Mouse (Mus musculus): ENCODE measurements around the gene Sstr5. TPM values are rescaled to one million over a fixed set of nuclear protein-coding genes. Genes with fewer than 3 reads are reported as not detected.

Sstr5 gene
- polyA plus RNA-seq, 1 experiment from 2014 or later = 0.49 TPM

DNA sequence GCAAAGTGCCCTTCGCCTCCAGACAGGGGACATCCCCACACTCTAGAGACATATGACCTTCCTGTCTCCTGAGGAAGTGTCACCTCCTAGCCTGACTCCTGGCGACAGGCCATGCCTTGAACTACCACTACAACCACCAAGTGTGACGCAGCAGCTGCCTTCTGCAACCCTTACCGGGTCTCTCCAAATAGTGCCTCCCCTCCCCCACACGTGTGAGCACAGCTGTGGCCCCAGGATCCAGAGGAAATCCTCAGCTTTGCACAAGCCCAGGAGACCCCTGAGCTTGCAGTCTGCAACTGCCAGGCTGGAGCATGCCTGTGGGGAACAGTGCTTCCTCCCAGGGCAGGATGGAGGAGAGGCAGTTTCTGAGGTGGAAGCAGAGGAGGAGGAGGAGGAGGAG is 19.2 kb upstream of the Sstr5 start:
- Histone ChIP-seq H3K36me3 (ENCODE audit: control insufficient read depth, insufficient read depth, low read length) (no peaks in the 10 kb centered on the region), H3K27me3 (ENCODE audit: control insufficient read depth, insufficient read depth, low read length) (no peaks in the 10 kb centered on the region), H3K4me3 (replicated peaks; ENCODE audit: low read length) (no peak overlapping the region), H3K27ac (ENCODE audit: low read length) (no peak overlapping the region), H3K4me1 (ENCODE audit: control insufficient read depth, insufficient read depth, low read length) (no peaks in the 10 kb centered on the region), H3K4me2 (ENCODE audit: low read depth, low read length) (no peak overlapping the region), H3K9ac (ENCODE audit: low read length) (no peak overlapping the region), H3K9me3 (replicated peaks; ENCODE audit: control insufficient read depth, low read length) (no peaks in the 10 kb centered on the region)
- 25% methylated on average over 5 of the region's 5 CpGs for WGBS
- ATAC-seq (ENCODE audit: insufficient read depth, low FRiP score) = no peak

DNA sequence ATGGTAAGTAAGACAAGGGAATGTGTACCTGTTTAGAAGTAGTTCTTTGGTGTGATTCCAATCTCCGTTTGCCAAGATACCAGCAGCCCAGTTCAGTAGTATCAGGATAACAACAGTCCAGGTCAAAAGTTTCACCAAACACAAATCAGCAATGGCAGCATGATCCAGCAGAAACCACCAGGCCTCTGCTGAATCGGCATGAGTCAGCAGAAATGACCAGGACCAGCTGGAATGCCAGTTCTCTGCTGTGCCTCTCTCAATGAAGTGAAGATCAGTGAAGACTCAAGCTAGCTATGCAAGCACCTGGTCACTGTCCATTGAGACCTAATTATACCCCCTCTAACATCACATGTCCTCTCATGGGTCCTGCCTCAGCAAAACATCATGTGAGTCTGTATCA is 17.0 kb upstream of the Sstr5 start:
- H3K36me3 ChIP-seq (ENCODE audit: control insufficient read depth, insufficient read depth, low read length) = no peaks in the 10 kb centered on the region
- H3K27me3 ChIP-seq (ENCODE audit: control insufficient read depth, insufficient read depth, low read length) = no peaks in the 10 kb centered on the region
- H3K9me3 ChIP-seq (replicated peaks; ENCODE audit: control insufficient read depth, low read length) = no peaks in the 10 kb centered on the region
- H3K4me2 ChIP-seq (ENCODE audit: low read depth, low read length) = no peak overlapping the region
- ATAC-seq (ENCODE audit: insufficient read depth, low FRiP score) = no peak
- no peak overlapping the region for H3K9ac ChIP-seq (ENCODE audit: low read length)
- 92% methylated on average over 2 of the region's 2 CpGs for WGBS
- no peak overlapping the region for H3K4me3 ChIP-seq (replicated peaks; ENCODE audit: low read length)
- no peak overlapping the region for H3K27ac ChIP-seq (ENCODE audit: low read length)
- H3K4me1 ChIP-seq (ENCODE audit: control insufficient read depth, insufficient read depth, low read length) = no peaks in the 10 kb centered on the region

DNA sequence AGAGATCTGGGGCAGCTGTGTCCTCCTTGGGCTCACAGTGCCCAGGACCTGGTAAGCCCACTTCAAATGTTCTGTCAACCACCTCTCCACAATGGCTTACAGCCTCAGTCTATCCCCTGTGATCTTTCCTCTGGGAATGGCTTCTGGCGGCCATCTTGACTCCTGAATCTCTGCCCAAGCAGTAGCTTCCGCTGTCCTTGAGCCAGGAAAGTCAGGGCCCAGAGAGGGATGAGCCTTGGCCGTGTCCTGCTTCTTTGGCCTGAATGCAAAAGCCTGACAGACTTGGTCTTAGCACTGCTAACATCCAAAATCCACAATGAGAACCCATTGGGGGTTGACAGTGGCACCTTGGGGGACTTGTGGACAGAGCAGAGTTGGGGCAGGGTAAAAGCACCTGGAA is 14.8 kb upstream of the Sstr5 start:
- no peaks in the 10 kb centered on the region for H3K36me3 ChIP-seq (ENCODE audit: control insufficient read depth, insufficient read depth, low read length)
- H3K9ac ChIP-seq (ENCODE audit: low read length) = no peak overlapping the region
- no peak overlapping the region for H3K4me2 ChIP-seq (ENCODE audit: low read depth, low read length)
- H3K27me3 ChIP-seq (ENCODE audit: control insufficient read depth, insufficient read depth, low read length) = no peaks in the 10 kb centered on the region
- no peak overlapping the region for H3K4me3 ChIP-seq (replicated peaks; ENCODE audit: low read length)
- 80% methylated on average over 3 of the region's 3 CpGs for WGBS
- H3K4me1 ChIP-seq (ENCODE audit: control insufficient read depth, insufficient read depth, low read length) = no peaks in the 10 kb centered on the region
- no peak for ATAC-seq (ENCODE audit: insufficient read depth, low FRiP score)
- no peaks in the 10 kb centered on the region for H3K9me3 ChIP-seq (replicated peaks; ENCODE audit: control insufficient read depth, low read length)
- no peak overlapping the region for H3K27ac ChIP-seq (ENCODE audit: low read length)

DNA sequence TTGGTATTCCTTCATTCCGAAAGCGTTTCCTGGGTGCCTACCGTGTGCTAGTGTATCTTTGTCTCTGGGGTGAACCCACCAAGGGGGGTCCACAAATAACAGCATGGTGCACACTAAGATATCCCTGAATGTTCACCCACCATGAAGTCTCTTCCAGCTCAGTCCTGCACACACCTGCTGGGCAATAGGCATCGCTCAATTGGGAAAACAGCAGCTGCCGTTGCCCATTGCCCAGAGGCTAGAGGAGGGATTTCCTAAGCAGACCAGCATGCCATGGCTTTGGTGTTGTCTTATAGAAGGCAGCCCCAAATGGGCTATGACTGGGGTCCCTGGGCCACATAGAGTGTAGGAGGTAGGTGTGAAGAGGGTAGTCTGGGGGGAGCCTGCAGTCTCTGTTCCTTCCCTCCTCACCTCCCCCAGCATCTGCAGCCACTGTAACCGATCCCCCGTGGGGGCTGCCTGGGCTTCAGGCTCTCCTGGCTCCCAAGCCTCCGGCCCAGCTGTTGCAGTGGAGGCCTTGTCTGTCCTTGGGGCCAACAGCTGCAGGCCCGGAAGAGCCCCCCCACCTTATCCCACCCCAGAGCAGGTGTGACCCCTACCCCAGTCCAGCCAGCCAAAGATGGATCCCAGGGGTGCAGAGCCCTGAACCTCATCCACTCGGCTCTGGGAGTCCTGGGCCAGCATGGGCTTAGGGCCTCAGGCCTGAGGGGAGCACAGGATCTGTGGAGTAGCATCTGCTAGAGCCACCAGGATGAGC is 13.2 kb upstream of the Sstr5 start:
- Histone ChIP-seq H3K27ac (ENCODE audit: low read length) (no peak overlapping the region), H3K36me3 (ENCODE audit: control insufficient read depth, insufficient read depth, low read length) (no peaks in the 10 kb centered on the region), H3K4me2 (ENCODE audit: low read depth, low read length) (no peak overlapping the region), H3K9me3 (replicated peaks; ENCODE audit: control insufficient read depth, low read length) (no peaks in the 10 kb centered on the region), H3K4me3 (replicated peaks; ENCODE audit: low read length) (no peak overlapping the region), H3K27me3 (ENCODE audit: control insufficient read depth, insufficient read depth, low read length) (no peaks in the 10 kb centered on the region), H3K9ac (ENCODE audit: low read length) (no peak overlapping the region), H3K4me1 (ENCODE audit: control insufficient read depth, insufficient read depth, low read length) (no peaks in the 10 kb centered on the region)
- 80% methylated on average over 10 of the region's 10 CpGs for WGBS
- ATAC-seq (ENCODE audit: insufficient read depth, low FRiP score) = 0 out of 2 replicates have a peak, but pooled peaks have one; percentile 11

DNA sequence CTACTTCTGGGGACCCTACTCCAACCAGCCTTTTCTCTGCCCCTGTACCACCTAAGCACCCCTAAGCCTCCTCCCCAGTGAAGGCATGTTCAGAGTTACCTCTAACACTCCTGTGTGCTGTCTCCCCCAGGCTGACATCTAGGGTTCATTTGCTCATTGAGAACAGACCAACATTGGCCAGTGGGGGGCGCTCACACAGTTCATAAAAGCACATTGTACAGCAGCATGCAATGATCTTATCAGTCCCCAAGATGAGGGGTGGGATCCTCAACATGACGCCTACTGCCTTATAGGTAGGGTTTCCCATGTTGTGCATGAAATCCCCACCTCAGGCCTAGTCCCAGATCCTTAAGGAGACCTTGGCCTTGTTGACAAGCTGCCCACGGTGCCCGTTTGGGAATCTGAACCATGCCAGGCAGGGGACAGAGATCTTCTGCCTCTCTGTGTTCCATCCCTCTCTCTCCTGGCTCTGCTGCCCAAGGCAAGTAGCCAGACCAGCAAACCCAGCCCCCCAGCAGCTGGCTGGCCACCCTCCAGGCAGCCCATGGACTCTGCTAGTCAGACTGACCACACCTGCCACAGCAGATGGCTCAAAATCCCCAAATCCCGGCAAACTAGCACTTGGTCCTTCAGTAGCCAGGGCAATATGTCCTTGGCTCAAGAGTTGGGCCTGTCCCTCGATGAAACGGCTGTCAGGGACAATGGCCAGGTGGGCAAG is 11.9 kb upstream of the Sstr5 start:
- WGBS = 51% methylated on average over 7 of the region's 7 CpGs
- H3K4me3 ChIP-seq (replicated peaks; ENCODE audit: low read length) = no peak overlapping the region
- no peak for ATAC-seq (ENCODE audit: insufficient read depth, low FRiP score)
- no peak overlapping the region for H3K27ac ChIP-seq (ENCODE audit: low read length)
- H3K9ac ChIP-seq (ENCODE audit: low read length) = no peak overlapping the region
- H3K36me3 ChIP-seq (ENCODE audit: control insufficient read depth, insufficient read depth, low read length) = no peaks in the 10 kb centered on the region
- H3K4me1 ChIP-seq (ENCODE audit: control insufficient read depth, insufficient read depth, low read length) = no peaks in the 10 kb centered on the region
- no peaks in the 10 kb centered on the region for H3K9me3 ChIP-seq (replicated peaks; ENCODE audit: control insufficient read depth, low read length)
- H3K27me3 ChIP-seq (ENCODE audit: control insufficient read depth, insufficient read depth, low read length) = no peaks in the 10 kb centered on the region
- H3K4me2 ChIP-seq (ENCODE audit: low read depth, low read length) = no peak overlapping the region

DNA sequence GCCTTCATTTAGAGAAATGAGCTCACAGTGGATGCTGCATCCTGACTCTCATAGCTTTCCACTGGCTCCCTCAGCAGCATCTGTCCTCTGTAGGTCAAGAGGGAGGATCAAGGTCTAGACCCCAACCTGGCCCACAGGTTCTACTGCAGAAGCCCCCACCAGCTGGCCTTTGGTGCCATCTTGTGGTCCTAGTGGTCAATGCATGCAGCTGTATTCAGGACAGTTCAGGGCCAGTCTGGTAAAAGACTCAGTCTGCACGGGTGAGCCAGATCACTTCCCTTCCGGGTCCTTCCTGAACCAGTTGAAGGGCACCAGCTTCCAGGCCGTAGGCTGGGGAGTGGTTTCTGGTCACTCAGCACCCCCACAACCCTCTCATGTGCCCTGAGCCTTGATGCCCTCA is 10.7 kb upstream of the Sstr5 start:
- H3K9ac ChIP-seq (ENCODE audit: low read length) = no peak overlapping the region
- H3K36me3 ChIP-seq (ENCODE audit: control insufficient read depth, insufficient read depth, low read length) = no peaks in the 10 kb centered on the region
- H3K4me2 ChIP-seq (ENCODE audit: low read depth, low read length) = no peak overlapping the region
- 27% methylated on average over 3 of the region's 3 CpGs for WGBS
- H3K9me3 ChIP-seq (replicated peaks; ENCODE audit: control insufficient read depth, low read length) = no peaks in the 10 kb centered on the region
- no peak overlapping the region for H3K4me3 ChIP-seq (replicated peaks; ENCODE audit: low read length)
- peak; percentile 23; the same call in 1 of the 2 replicates for ATAC-seq (ENCODE audit: insufficient read depth, low FRiP score)
- no peak overlapping the region for H3K27ac ChIP-seq (ENCODE audit: low read length)
- no peaks in the 10 kb centered on the region for H3K4me1 ChIP-seq (ENCODE audit: control insufficient read depth, insufficient read depth, low read length)
- H3K27me3 ChIP-seq (ENCODE audit: control insufficient read depth, insufficient read depth, low read length) = no peaks in the 10 kb centered on the region

DNA sequence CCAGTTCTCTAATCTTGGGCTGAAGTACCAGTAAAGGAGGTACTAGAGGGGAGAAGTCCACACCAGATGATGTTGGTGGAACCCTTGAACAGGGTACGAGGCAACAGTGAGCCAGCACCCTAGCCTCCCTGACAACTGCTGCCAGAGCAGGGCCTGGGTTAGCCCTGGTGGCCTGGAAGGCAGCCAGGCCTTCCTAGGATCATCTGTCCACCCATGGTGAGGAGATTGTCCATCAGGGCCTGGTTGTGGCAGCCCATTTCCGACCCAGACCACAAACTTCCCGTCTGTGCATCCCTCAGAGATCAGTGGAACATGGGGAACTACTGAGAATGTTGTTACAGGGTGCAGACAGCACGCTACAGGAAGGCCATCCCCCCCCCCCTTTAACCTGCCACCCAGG is 5.5 kb upstream of the Sstr5 start:
- Histone ChIP-seq H3K9ac (ENCODE audit: low read length) (no peak overlapping the region), H3K36me3 (ENCODE audit: control insufficient read depth, insufficient read depth, low read length) (no peaks in the 10 kb centered on the region), H3K4me3 (replicated peaks; ENCODE audit: low read length) (no peak overlapping the region), H3K4me2 (ENCODE audit: low read depth, low read length) (no peak overlapping the region), H3K27ac (ENCODE audit: low read length) (no peak overlapping the region), H3K4me1 (ENCODE audit: control insufficient read depth, insufficient read depth, low read length) (no peaks in the 10 kb centered on the region), H3K9me3 (replicated peaks; ENCODE audit: control insufficient read depth, low read length) (no peaks in the 10 kb centered on the region), H3K27me3 (ENCODE audit: control insufficient read depth, insufficient read depth, low read length) (peaks cover 3% of the 10 kb centered on the region)
- 66% methylated on average over 4 of the region's 4 CpGs for WGBS
- no peak for ATAC-seq (ENCODE audit: insufficient read depth, low FRiP score)

DNA sequence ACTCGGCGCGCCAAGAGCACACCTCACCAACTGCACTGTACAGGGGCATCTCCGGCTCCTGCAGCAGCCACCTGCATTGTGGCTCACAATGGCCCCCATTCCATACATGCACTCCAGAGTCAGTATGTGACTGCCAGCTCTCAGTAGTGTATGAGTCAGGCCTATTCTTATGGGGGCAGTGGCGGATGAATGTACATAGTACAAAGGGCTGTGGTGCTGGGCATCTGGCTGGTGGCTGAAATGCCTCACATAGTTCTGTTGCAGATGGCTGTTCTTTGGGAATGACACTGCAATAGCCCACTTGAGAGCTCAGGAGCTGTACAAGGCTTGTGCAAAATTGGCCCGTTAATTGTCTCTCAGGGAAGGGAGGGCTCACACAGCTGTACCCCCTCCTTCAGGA is 15.0 kb downstream of the Sstr5 start:
- Histone ChIP-seq H3K9me3 (replicated peaks; ENCODE audit: control insufficient read depth, low read length) (no peaks in the 10 kb centered on the region), H3K36me3 (ENCODE audit: control insufficient read depth, insufficient read depth, low read length) (no peaks in the 10 kb centered on the region), H3K27me3 (ENCODE audit: control insufficient read depth, insufficient read depth, low read length) (no peaks in the 10 kb centered on the region), H3K4me1 (ENCODE audit: control insufficient read depth, insufficient read depth, low read length) (no peaks in the 10 kb centered on the region), H3K27ac (ENCODE audit: low read length) (no peak overlapping the region), H3K9ac (ENCODE audit: low read length) (no peak overlapping the region), H3K4me2 (ENCODE audit: low read depth, low read length) (no peak overlapping the region), H3K4me3 (replicated peaks; ENCODE audit: low read length) (no peak overlapping the region)
- WGBS = 91% methylated on average over 6 of the region's 6 CpGs
- ATAC-seq (ENCODE audit: insufficient read depth, low FRiP score) = no peak

DNA sequence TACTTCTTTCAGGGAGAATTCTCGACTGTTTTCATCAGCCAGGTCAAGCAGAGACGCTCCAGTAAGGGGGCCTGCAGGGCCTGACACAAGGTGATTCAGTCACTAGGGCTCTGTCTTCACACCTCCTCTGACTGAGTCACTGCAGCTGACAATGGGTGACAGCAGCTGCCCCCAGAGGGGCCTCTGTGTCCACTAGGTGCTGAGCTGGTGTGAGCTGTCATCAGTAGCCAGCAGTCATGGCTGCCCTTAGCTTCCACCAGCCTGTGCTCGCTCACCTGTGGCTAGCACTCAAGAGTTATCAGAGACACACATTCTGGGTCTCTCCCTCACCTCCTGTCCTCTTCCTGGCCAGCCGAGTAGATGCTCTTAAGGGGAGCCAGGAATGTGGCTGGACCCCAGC is 16.3 kb downstream of the Sstr5 start:
- H3K9ac ChIP-seq (ENCODE audit: low read length) = no peak overlapping the region
- ATAC-seq (ENCODE audit: insufficient read depth, low FRiP score) = no peak
- 48% methylated on average over 4 of the region's 4 CpGs for WGBS
- H3K9me3 ChIP-seq (replicated peaks; ENCODE audit: control insufficient read depth, low read length) = no peaks in the 10 kb centered on the region
- H3K4me3 ChIP-seq (replicated peaks; ENCODE audit: low read length) = no peak overlapping the region
- no peak overlapping the region for H3K27ac ChIP-seq (ENCODE audit: low read length)
- H3K36me3 ChIP-seq (ENCODE audit: control insufficient read depth, insufficient read depth, low read length) = no peaks in the 10 kb centered on the region
- peaks cover under 1% of the 10 kb centered on the region; the same call in 1 of the 2 replicates for H3K27me3 ChIP-seq (ENCODE audit: control insufficient read depth, insufficient read depth, low read length)
- H3K4me2 ChIP-seq (ENCODE audit: low read depth, low read length) = no peak overlapping the region
- peaks cover 4% of the 10 kb centered on the region; the same call in 1 of the 2 replicates for H3K4me1 ChIP-seq (ENCODE audit: control insufficient read depth, insufficient read depth, low read length)

All from stomach, embryonic 16.5 days (tissue).